Mouse (Mus musculus): Measurements from ENCODE around the gene Dnal1. TPM values are rescaled to one million over a fixed set of nuclear protein-coding genes. Genes with fewer than 3 reads are reported as not detected.
A peak's percentile ranks its signal among the peaks of the same experiment; 100 is the strongest.

Dnal1 gene
- total RNA-seq, 2 experiments from 2014 or later, result 0.33 TPM; not detected in 1

GRCm38 (mm10) chr12:84161116-84161515 lies 47.0 kb downstream of the Dnal1 start:
- no peak for ATAC-seq (ENCODE audit: poor library complexity, severe bottlenecking)

- ATAC-seq (ENCODE audit: poor library complexity, severe bottlenecking), result peak; percentile 47
Measured at GRCm38 (mm10) chr12:84161616-84162433, 47.7 kb downstream of the Dnal1 start.

DNA sequence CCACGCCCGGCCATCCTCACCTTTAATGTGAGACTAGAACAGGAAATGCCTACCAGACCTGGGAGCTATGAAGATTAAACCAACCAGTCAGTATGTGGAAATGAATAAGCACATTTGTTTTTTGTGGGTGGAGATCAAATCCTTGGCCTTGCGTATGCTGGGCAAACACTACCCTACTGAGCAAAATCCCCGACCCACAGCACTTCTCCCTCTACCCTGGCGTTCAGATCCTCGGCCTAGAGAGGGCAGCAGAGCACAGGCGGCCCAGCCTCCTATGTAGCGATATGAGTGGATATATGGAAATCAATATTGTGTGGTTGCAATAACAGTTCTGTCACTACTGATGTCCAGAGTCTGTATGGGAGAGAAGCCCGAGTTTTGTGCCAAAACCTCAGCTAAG lies 49.0 kb downstream of the Dnal1 start:
- ATAC-seq (ENCODE audit: poor library complexity, severe bottlenecking), result peak; percentile 85

GRCm38 (mm10) chr12:84163586-84164110 lies 49.5 kb downstream of the Dnal1 start:
- ATAC-seq (ENCODE audit: poor library complexity, severe bottlenecking), result no peak

DNA sequence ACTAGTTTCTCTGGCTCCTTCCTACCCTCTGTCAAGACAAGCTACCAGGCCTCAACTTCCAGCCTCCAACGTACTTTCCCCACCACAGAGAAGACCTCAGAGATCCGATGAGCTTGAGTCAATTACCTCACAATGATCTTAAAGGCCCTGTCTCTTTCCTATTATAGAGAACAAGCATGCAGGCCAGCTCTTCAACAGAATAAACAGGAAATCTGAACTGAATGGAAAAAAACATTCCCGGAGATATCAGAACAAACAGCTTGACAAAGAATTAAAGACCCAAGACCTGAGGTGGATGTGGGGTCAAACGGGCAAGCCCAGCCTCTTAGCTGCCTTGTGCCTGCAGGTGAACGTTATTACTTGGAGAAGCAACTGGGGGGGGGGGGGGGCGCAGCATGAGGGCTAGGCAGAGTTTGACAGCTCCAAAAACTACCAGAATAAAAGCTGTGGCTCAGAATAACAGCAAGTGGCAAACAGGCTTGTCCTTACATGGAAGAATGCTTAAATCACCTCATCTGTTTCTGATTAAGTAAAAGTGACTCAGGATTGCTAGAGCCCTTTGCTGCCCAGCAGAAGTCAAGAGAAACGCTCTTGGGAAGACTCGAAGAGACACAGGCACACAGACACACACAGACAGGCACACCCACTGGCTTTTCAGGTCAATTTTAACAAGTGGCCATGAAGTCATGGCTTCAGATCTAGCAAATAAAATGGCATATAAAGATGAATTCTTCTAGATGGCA lies 51.6 kb downstream of the Dnal1 start:
- ATAC-seq (ENCODE audit: poor library complexity, severe bottlenecking), result no peak

DNA sequence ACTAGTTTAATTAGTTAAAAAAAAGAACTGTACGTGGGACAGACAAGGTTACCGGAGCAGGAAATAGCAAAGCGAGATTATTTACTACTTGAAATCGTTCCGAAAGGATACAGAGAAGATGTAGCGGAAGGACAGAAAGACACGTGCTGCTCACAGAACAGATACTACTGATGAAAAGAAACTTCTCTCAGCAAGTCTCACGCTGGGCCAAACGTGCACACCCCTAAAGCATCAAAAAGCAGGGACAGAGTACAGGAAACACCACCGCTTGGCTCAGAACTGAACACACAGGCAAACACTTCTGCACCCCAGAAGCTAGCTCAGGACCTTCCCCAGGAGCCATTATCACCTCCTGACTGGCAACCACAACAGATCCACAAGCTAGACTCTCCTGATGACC lies 56.4 kb downstream of the Dnal1 start:
- no peak for ATAC-seq (ENCODE audit: poor library complexity, severe bottlenecking)

DNA sequence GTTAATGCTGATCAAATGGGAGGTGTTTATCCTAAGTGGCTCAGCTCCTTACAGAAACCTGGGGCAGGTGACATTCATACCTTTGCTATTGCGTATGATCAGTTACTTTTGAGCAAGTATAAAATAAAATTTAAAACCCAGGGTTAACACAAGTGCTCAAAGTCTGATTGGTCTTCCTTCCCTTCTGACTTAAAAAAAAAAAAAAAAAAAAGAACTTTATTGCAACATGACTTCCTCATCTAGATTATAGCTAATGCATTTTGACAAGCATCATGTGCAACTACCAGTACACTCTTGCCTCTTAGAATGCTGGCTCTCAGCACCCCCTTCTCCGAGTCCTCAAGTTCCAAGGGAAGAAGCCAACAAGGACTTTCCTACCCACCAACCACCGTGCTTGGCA lies 58.0 kb downstream of the Dnal1 start:
- ATAC-seq (ENCODE audit: poor library complexity, severe bottlenecking), result 0 out of 2 replicates have a peak, but pooled peaks have one; percentile 17

DNA sequence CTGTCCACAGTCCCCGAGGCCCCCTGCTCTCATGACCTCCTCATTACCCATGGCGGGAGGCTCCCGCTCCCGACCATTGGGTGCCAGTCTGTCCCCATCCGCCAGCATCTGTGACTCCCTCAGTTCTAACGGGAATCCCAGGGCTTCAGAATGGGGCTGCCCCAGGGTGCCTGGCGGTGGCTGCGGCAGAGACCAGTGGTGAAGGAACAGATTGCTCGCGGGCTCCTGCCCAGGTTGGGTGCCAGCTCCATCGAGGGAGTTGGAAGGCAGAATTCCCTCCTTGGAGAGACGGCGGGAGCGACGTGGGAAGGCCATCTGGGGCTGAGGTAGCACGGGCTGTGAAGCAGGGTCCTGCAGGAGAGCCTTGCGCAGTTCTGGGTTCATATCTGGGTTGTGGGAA lies 58.7 kb downstream of the Dnal1 start:
- no peak for ATAC-seq (ENCODE audit: poor library complexity, severe bottlenecking)

DNA sequence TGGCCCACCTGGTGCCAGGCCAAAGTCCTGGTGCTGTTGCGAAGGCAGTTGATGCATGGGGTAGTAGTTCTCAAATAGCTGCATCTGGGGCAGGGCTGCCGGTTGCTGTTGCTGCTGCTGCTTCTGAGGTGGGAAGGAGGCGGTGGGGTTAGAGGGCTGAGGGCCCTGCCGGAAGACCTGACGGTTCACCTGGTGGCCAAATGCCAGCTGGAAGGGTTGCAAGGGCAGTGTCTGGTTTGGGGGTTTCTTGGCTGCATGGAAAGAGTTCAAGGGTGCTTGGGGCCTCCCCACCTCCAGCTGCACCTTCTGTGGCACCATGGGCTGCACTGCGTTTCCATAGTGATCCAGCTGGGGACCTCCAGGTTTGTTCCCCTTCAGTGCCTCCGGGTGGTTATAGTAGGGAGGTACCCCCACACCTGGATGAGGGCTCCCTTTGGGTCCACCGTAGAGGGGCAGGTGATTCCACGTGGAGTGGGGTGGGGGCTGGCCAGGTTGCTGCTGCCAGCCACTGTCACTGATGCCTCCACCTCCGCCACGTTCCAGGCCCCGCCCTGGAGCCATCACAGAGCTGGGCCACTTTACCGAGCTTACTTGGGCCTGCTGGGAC lies 59.2 kb downstream of the Dnal1 start:
- ATAC-seq (ENCODE audit: poor library complexity, severe bottlenecking), result no peak

DNA sequence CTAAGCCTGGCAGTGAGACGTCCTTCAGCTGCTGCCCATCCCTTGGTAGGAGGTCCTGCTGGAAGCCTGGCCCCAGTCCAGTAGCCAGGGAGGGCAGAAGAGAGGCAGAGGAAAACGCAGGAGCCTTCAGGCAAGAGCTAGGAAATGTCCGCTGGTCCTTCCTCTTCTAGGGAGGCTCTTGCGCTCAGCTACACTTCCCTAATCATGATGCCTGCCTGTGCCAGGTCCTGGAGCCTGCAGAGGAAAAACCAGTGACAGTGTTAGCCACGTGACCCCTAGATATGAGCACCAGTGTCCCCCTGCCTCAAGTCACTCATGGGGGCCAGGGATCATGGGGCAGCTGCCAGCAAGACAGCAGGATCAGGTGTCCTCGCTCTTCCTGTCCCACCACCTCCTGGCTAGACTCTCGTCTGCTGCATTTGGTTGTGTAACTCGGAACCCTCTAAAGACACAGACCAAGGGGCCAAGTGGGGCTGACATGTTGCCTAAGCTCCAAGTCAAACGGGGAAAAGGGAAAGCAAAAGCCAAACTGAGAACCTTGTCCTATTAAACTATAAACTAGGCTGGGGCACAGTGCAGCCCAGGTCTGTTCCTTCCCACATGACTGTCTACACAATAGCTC lies 60.1 kb downstream of the Dnal1 start:
- peak; percentile 45 for ATAC-seq (ENCODE audit: poor library complexity, severe bottlenecking)

DNA sequence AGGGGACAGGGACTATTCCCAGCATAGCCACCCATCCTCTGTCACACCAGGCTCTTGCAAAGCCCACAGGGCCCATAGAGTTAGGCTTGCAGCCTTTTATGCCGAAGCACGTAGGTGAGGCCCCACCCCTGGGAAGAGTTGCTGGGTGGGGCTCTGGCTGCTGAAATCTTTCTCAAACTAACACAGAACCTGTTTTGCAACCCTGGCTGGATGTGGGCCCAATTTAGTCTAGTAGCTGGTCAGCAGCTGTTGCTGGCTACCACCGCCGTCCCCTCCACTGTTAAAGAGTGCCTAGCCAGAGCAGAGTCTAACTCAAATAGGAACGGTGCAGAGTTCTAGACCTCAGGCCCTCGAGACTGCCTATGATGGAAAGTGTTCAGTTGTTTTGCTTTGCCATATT lies 60.7 kb downstream of the Dnal1 start:
- ATAC-seq (ENCODE audit: poor library complexity, severe bottlenecking), result peak; percentile 34

DNA sequence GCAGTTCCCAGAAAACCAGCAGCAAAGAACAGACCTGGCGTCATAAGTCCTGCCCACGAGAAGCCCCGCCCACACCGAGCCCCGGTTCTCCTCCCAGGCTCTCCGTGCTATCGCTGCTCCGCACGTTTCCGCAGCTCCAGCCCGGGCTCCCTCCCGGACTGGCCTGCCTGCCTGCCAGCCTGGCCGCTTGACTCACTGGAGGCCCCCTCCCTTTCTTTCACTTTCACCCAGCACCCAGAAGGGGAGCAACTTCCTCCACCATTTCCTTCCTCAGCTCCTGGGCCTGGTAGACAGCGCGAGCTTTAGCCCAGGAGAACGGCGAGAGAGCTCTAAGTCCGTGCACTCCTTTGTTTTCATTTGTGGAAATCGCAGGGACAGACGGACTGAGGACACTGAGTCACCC lies 61.5 kb downstream of the Dnal1 start:
- peak; percentile 69 for ATAC-seq (ENCODE audit: poor library complexity, severe bottlenecking)

DNA sequence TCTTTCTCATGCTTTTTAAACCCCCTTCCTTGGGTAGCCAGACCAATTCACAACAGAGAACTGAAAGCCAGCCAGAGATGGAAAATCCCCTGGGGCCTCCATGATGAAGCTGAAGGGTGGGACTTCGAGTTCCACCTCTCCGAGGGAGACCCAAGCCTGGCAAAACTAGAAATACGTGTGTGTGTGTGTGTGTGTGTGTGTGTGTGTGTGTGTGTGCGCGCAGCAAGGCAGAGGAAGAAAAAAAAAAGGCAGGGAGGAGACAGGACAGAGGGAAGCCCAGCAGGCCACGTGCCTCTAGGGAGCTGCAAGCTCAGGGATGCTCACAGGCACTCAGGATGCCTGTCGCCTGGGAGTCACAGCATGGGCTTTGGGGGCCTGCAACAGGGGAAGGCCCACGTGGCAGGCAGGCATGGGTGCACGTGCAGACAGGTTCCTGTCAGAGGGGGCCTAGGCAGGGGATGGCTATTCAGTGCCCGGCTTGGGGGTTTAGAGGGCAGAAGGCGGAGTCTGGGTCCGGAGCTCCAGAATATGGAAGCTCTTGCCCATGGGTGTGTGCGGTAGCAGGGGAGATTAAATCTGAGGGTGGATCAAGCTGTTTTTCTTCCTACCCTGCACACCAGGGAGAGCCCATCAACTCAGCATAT lies 62.1 kb downstream of the Dnal1 start:
- ATAC-seq (ENCODE audit: poor library complexity, severe bottlenecking), result no peak

- no peak for ATAC-seq (ENCODE audit: poor library complexity, severe bottlenecking)
Measured at GRCm38 (mm10) chr12:84176886-84177765, 63.0 kb downstream of the Dnal1 start.

- no peak for ATAC-seq (ENCODE audit: poor library complexity, severe bottlenecking)
Measured at GRCm38 (mm10) chr12:84178052-84178451, 63.9 kb downstream of the Dnal1 start.

DNA sequence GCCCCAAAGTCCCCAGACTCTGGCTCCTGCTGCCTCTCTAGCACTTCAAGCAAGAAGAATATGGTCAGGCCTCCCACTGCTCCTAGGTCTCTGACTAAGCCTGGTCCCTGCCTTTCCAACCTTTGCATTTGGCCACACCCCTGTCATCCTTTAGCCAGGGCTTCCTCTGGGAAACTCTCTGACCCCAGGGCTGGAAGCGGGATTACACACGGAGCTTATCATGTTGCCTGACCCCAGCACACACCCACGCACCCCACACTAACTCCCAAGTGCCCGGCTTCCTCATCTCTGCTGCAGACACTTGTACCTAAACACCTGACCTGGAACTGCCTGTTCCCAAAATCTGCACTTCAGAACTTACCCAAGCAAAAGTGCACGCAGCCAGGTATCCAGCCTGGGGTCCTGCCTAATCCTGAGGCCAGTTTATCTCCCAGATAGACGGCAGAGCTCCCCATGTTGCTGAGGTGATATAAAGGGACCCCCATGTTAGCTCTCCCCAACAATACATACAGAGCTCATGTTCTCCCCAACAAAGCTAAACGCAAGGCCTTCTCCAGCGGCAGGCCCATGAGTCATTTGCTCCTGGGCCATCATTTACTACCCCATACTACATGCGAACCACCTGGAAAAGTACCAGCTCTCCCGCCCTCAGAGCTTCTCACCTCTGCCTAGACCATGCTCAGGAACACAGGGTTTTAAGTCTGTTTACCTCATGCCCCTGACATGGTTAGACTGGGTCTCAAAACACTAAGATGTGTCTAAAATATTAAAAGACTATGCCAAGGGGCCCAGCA lies 64.7 kb downstream of the Dnal1 start:
- no peak for ATAC-seq (ENCODE audit: poor library complexity, severe bottlenecking)

- no peak for ATAC-seq (ENCODE audit: poor library complexity, severe bottlenecking)
Measured at GRCm38 (mm10) chr12:84180090-84180489, 65.9 kb downstream of the Dnal1 start.

DNA sequence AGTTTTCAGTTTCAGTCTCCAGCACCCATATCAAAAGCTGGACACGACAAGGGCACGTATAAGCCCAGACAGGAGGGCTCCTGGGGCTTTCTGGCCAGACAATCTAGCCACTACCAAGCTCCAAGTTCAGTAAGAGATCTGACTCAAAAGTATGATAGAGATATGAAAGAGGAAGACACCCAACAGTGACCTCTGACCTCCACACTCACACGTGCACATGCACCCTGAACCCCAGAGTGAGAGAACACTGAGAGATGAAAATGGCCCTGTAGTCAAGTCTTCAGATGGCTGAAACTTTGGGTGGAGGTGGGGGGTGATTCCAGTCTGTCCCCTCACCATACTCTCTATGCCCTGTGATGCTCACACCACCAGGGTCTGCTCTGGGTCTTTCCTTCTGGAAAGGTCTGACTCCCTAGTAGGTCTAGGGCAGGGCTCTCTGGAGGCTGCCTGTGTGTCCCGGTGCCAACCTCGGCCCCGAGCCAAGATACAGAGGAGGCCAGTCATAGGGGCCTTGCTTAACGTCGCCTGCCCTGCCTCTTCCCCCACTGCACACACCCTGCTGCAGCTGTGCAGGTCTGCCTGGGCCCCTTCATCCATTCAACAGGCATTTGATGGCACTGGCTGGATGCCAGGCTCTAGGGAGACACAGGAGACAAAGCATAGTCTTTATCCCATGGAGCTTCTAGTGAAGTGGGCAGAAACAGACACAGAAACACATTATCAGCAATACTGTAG lies 66.7 kb downstream of the Dnal1 start:
- peak; percentile 47 for ATAC-seq (ENCODE audit: poor library complexity, severe bottlenecking)

All from megakaryocyte, adult 5-6 weeks (primary cell).